Mouse (Mus musculus): Measurements from ENCODE around the gene Hecw2. TPM values are rescaled to one million over a fixed set of nuclear protein-coding genes. Genes with fewer than 3 reads are reported as not detected.

Hecw2 gene
- polyA plus RNA-seq, 1 experiment from 2014 or later, result 2.2 TPM

DNA sequence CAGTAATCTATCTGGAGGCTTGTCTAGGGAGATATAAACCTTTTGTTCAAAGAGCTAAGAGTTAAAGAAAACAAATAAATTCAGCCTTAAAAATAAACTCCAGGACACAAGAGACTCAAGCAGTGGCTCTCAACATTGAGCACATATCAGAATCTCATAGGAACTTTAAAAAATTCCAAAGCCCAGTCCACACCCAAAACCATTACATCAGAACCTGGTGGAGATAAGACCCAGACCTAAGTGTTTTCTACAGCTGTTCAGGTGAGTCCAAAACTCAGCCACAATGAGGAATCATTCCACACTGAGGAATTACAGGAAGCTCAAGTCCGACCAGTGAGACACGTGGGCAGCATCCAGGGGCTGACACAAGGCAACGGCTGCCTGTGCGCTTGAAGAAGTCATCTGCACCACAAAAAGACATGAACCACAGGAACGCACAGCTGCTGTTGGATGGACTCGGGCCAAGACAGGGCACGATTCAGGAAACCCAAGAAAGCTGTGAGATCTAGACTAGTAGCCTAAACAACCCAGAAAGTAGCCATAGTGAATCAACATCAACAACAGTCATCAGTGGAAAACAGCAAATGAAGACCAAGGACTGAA is 338.4 kb downstream of the Hecw2 start:
- in situ Hi-C loops (cut with MboI; ENCODE audit: low pct_unique_long_range_greater_than_20kb), result no loop called here

DNA sequence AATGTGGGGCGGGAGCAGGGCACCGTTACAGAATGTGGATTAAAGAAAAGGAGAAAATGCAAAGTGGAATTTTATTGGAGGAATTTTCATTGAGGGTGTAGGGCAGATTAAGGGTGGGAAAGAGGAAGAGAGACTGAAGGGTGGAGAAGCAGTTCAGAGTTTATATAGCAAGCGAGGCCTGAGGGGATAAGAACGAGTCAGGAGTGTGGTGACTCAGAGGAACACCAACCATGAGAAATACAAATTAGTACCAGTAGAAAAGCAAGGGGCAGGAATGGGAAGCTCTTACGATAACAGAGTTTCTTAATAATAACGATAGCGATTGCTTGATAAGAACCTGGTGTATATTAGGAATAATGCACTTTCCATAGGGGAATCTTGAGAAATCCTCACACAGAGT is 339.2 kb downstream of the Hecw2 start:
- in situ Hi-C loops (cut with MboI; ENCODE audit: low pct_unique_long_range_greater_than_20kb), result no loop called here
- no peaks in the 10 kb centered on the region for H3K27me3 ChIP-seq
- ChIA-PET POLR2A (no interaction called here), CTCF (interaction anchor here (5.2 kb wide), 1 partner anchor 10 kb away, joined by 30 read pairs; no protein-coding TSS in a partner anchor)
- ATAC-seq (peak; percentile 54), DNase-seq (ENCODE audit: low read depth, low spot score) (no peak)
- TF ChIP-seq CTCF (IDR thresholded peaks at IDR 0.05), result no peak

More for the DNA sequence above, 338.4 kb downstream of the Hecw2 start:
- no peak for TF ChIP-seq CTCF (IDR thresholded peaks at IDR 0.05)
- no peaks in the 10 kb centered on the region for H3K27me3 ChIP-seq
- CTCF ChIA-PET, result interaction anchor here (5.2 kb wide), 1 partner anchor 11 kb away, joined by 30 read pairs; no protein-coding TSS in a partner anchor
- POLR2A ChIA-PET, result no interaction called here
- ATAC-seq (no peak), DNase-seq (ENCODE audit: low read depth, low spot score) (no peak)

DNA sequence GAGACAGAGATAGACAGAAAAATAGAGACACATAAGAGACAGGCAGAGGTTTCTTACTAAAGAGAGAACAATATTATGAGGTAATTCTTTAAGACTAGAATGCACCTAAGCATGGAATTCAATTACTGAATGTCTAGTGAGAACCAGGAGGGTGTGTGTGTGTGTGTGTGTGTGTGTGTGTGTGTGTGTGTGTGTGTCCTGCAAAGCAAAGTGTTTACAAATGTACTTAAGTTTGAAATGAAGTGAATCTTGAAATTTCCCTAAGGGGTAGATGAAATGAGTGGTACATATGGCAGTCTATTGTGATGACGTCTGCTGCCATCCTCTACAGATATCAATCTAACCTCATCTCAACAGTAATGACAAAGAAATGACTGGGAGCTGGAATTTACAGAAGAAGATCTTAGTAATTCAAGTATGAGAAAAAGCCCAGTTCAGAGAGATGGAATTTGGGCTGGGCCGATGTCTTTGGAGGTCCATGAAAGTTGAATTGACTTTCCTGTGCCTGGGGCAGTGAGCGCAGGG is 342.8 kb downstream of the Hecw2 start:
- TF ChIP-seq CTCF (IDR thresholded peaks at IDR 0.05), result no peak
- DNase-seq (ENCODE audit: low read depth, low spot score), result no peak
- CTCF ChIA-PET, result no interaction called here
- in situ Hi-C loops (cut with MboI; ENCODE audit: low pct_unique_long_range_greater_than_20kb), result no loop called here
- H3K27me3 ChIP-seq, result no peaks in the 10 kb centered on the region
- POLR2A ChIA-PET, result no interaction called here
- ATAC-seq, result no peak

DNA sequence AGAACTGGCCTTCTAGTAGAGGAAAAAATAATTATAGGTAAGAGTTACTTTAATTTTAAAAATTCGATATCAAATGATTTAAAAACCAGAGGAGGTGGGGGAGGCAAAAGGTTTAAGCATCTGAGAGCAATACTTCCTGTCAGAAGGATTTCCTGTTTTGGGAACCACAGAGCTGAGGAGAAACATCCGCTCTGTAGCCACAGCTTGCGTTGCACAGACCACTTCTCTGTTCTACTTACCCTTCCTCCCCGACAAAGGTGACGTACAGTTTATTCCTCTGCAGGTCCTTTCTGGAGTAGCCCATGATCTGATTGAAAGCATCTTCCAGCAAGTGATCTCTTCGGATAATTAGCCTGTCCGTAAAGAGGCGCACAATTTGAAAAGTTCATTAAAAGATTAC is 343.6 kb downstream of the Hecw2 start:
- POLR2A ChIA-PET, result no interaction called here
- CTCF ChIA-PET, result no interaction called here
- ATAC-seq (no peak), DNase-seq (ENCODE audit: low read depth, low spot score) (no peak)
- in situ Hi-C loops (cut with MboI; ENCODE audit: low pct_unique_long_range_greater_than_20kb), result no loop called here
- no peaks in the 10 kb centered on the region for H3K27me3 ChIP-seq
- no peak for TF ChIP-seq CTCF (IDR thresholded peaks at IDR 0.05)

DNA sequence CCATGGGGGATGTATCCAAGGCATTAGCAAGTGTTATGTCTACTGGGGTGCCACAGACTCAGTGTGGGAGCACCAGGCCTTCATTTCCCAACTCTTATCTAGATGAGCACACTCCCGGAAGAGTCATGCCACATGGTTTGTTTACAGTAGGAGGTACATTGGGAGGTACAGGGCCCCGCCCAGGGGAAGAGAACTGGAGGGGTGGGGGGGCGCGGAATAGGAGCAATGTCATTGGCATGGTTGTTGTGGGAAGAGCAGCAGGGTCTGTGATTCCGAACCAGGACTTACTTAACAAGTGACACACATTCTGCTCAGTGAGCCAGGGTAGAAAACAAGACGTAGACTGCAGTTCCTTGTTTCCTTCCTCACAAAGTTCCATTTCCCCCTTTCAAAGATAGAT is 344.1 kb downstream of the Hecw2 start:
- H3K27me3 ChIP-seq, result no peaks in the 10 kb centered on the region
- DNase-seq (ENCODE audit: low read depth, low spot score) (no peak), ATAC-seq (no peak)
- CTCF ChIA-PET, result no interaction called here
- in situ Hi-C loops (cut with MboI; ENCODE audit: low pct_unique_long_range_greater_than_20kb), result no loop called here
- POLR2A ChIA-PET, result no interaction called here
- no peak for TF ChIP-seq CTCF (IDR thresholded peaks at IDR 0.05)

DNA sequence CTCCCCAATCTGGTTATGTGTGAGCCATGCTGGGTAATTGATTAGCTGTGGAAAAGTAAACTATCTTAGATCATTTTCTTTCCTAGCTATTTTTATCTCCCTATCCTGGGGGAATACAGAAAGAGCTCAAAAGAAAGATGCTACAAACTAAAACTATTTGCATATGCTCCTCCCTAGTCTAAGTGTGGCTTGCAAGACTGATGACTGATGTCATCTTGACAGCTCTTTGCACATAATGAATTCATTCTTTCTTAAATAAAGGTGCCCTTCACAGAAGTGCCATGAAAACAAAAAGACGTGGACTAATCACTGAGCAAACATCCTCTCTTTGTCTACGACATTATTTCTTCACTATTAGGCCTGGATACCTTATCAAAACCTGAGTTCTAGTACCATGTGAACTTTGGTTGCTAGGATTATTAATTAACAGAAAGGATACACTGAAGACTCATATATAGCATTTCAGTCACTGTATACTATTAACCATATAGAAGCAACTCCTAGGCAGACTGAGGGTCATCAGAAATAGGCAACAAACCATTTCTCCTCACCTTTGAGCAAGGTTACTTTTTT is 348.2 kb downstream of the Hecw2 start:
- in situ Hi-C loops (cut with MboI; ENCODE audit: low pct_unique_long_range_greater_than_20kb), result no loop called here
- DNase-seq (ENCODE audit: low read depth, low spot score), result no peak
- ChIA-PET CTCF (interaction anchor here (1.0 to 5.6 kb wide), 3 partner anchors 11 to 39 kb away, joined by 3 to 30 read pairs (median 4); no protein-coding TSS in a partner anchor), POLR2A (no interaction called here)
- H3K27me3 ChIP-seq, result no peaks in the 10 kb centered on the region
- ATAC-seq, result no peak
- TF ChIP-seq CTCF (IDR thresholded peaks at IDR 0.05), result no peak

DNA sequence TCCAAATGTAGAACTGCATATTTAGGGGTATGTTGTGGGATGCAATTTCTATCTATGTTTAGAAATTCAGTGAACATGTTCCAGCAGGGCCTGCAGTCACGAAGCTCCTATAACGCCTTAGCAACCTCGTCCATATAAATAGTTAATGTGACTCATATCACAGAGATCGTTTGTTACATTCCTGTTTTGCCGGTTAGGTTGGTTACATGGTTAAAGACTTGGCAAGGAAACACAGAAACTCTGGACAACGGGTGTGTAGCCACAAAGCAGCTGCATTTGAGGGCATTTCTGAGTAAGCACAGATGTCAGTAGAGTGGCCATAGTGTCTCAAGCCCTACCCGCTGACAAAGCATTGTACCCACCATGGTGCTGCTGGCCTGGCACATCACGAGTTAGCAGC is 349.1 kb downstream of the Hecw2 start:
- POLR2A ChIA-PET, result interaction anchor here (0.7 kb wide), 1 partner anchor 28 kb away, joined by 3 read pairs; no protein-coding TSS in a partner anchor
- DNase-seq (ENCODE audit: low read depth, low spot score) (peak; percentile 30), ATAC-seq (peak; percentile 62)
- TF ChIP-seq CTCF (IDR thresholded peaks at IDR 0.05), result no peak
- CTCF ChIA-PET, result interaction anchor here (0.8 to 5.6 kb wide), 3 partner anchors 12 to 38 kb away, joined by 3 to 30 read pairs (median 3); no protein-coding TSS in a partner anchor
- in situ Hi-C loops (cut with MboI; ENCODE audit: low pct_unique_long_range_greater_than_20kb), result no loop called here
- no peaks in the 10 kb centered on the region for H3K27me3 ChIP-seq

DNA sequence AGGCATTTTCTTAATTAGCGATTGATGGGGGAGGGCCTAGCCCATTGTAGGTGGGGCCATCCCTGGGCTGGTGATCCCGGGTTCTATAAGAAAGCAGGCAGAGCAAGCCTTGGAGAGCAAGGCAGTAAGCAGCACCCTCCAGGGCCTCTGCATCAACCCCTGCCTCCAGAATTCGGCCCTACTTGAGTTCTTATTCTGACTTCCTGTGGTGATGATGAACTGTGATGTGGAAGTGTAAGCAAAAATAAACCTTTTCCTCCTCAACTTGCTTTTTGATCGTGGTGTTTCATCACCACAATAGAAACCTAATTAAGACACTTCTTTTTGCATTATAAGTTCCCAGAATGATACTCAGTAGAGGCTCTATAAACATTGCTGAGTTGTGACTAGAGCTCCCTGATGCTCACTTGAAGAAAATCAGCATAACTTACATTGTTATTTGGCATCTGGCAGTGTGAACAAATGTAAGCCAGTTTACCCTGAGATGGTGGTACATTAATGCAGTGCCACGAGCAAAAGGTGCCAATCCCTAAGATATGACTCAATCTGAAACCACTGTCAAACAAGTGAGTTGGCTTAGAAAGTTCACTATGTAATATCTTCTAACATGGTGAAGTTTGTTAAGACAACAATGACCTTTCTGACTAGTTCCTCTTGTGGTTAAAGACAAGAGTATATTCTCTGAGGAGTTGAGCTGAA is 349.9 kb downstream of the Hecw2 start:
- peak; percentile 21 for ATAC-seq
- TF ChIP-seq CTCF (IDR thresholded peaks at IDR 0.05), result no peak
- POLR2A ChIA-PET, result no interaction called here
- no peak for DNase-seq (ENCODE audit: low read depth, low spot score)
- in situ Hi-C loops (cut with MboI; ENCODE audit: low pct_unique_long_range_greater_than_20kb), result no loop called here
- no peaks in the 10 kb centered on the region for H3K27me3 ChIP-seq
- CTCF ChIA-PET, result interaction anchor here (0.8 to 5.6 kb wide), 3 partner anchors 12 to 21 kb away, joined by 3 to 30 read pairs (median 3); no protein-coding TSS in a partner anchor

DNA sequence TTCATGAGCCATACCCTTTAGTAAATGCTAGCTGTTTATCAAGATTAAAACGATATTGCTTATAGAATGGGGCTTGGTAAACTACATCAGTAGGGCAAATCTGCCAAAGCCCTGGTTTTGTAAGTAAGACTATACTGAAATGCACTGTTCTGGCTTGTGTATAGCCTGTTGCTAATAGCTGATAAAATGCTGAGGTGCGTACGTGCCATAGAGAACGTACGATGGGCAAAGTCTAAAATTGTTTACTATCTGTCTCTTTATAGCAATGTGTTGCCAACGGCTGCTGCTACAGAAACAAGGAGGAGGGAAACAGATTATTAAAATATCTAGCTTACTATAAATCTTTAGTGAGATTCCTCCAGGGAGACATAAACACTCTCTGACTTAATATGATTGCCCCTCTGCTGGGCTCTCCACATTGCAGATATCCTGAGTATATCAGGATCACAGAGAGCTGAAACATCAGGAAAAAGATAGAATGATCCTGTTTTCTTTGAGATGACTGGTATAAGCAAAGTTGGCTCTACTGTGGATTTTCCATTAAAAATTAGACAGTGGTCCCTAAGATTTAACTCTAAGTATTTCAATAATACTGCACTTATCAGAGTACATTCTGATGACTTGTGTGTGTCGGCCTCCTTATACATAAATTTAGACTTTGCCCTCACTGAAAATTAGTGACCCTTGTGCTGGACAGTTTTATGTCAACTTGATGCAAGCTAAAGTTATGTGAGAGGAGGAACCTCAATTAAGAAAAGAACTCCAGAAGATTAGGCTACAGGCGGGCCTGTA is 350.6 kb downstream of the Hecw2 start:
- in situ Hi-C loops (cut with MboI; ENCODE audit: low pct_unique_long_range_greater_than_20kb), result no loop called here
- no peak for TF ChIP-seq CTCF (IDR thresholded peaks at IDR 0.05)
- no peak for ATAC-seq
- no peaks in the 10 kb centered on the region for H3K27me3 ChIP-seq
- CTCF ChIA-PET, result interaction anchor here (0.7 to 5.6 kb wide), 3 partner anchors 13 to 20 kb away, joined by 3 to 30 read pairs (median 3); no protein-coding TSS in a partner anchor
- DNase-seq (ENCODE audit: low read depth, low spot score), result no peak
- POLR2A ChIA-PET, result no interaction called here

DNA sequence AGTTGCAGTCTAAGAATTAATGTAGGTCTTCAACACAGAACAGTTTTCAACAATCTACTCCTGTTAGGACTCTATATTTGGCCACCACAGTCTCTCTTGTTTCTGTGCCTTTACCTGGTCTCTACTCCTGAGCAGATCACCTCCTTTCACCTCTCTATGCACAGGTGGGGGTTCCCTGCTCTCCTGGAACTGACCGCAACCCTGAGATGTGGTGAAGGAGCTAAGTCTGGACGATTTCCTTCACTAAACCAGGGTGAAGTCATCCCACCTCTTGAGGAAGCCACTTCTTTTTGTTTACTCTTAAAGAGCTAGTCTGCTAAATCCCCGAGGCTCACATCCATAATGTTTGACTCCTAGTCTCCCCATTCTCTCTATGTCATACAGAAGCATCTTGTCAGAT is 351.9 kb downstream of the Hecw2 start:
- POLR2A ChIA-PET, result no interaction called here
- TF ChIP-seq CTCF (IDR thresholded peaks at IDR 0.05), result no peak
- ATAC-seq (no peak), DNase-seq (ENCODE audit: low read depth, low spot score) (no peak)
- in situ Hi-C loops (cut with MboI; ENCODE audit: low pct_unique_long_range_greater_than_20kb), result no loop called here
- CTCF ChIA-PET, result interaction anchor here (5.6 kb wide), 1 partner anchor 15 kb away, joined by 30 read pairs; no protein-coding TSS in a partner anchor
- no peaks in the 10 kb centered on the region for H3K27me3 ChIP-seq
